Mouse (Mus musculus) midbrain, embryonic 10.5 days (tissue): ENCODE results near the gene Igf2r. TPM values are rescaled to one million over a fixed set of nuclear protein-coding genes. Genes with fewer than 3 reads are reported as not detected.
"Not testable (repeated sequence)": the region's sequence is repeated elsewhere in the genome, so short reads cannot be mapped to it uniquely, and the experiment has no call there.

Experiments
- DNase-seq: peaks from one replicate; pipeline ENCODE4 v3.0.0-alpha.2; 2017; ENCODE audit warnings: low spot score
- H3K27ac ChIP-seq: fragments of 300-500 bp; sonication (generic); replicated peaks from 2 replicates; pipeline ENCODE4 v1.5.1; 2016; ENCODE audit warnings: mild to moderate bottlenecking
- H3K27me3 ChIP-seq: fragments of 300-500 bp; sonication (generic); 2 replicates; pipeline ENCODE4 v1.6.1; 2016; ENCODE audit warnings: low read depth, mild to moderate bottlenecking; ENCODE audit not compliant: poor library complexity, severe bottlenecking
- H3K36me3 ChIP-seq: fragments of 300-500 bp; sonication (generic); 2 replicates; pipeline ENCODE4 v1.6.1; 2016; ENCODE audit warnings: mild to moderate bottlenecking, moderate library complexity
- H3K4me1 ChIP-seq: fragments of 300-500 bp; sonication (generic); 2 replicates; pipeline ENCODE4 v1.6.1; 2016
- H3K4me3 ChIP-seq: fragments of 300-500 bp; sonication (generic); 2 replicates; pipeline ENCODE4 v1.5.1; 2016; ENCODE audit warnings: mild to moderate bottlenecking, moderate library complexity
- H3K9me3 ChIP-seq: fragments of 300-500 bp; sonication (generic); replicated peaks from 2 replicates; pipeline ENCODE4 v1.6.1; 2016; ENCODE audit warnings: mild to moderate bottlenecking
- WGBS: fragments of 180-500 bp; shearing (Covaris S2); methylation state at CpG from one replicate; pipeline ENCODE4 v1.1.7; 2016; 5-methylcytosine and 5-hydroxymethylcytosine counted together
- polyA plus RNA-seq: library from polyadenylated mRNA; unstranded; fragments of >200 nt; fragmentation: Nextera tagmentation; extraction: Ambion mirVana; gene quantifications from 2 replicates; pipeline ENCODE4 v1.2.1, GENCODE M21; 2016

Igf2r gene
- polyA plus RNA-seq, 1 experiment from 2014 or later, result 16.3 TPM

DNA sequence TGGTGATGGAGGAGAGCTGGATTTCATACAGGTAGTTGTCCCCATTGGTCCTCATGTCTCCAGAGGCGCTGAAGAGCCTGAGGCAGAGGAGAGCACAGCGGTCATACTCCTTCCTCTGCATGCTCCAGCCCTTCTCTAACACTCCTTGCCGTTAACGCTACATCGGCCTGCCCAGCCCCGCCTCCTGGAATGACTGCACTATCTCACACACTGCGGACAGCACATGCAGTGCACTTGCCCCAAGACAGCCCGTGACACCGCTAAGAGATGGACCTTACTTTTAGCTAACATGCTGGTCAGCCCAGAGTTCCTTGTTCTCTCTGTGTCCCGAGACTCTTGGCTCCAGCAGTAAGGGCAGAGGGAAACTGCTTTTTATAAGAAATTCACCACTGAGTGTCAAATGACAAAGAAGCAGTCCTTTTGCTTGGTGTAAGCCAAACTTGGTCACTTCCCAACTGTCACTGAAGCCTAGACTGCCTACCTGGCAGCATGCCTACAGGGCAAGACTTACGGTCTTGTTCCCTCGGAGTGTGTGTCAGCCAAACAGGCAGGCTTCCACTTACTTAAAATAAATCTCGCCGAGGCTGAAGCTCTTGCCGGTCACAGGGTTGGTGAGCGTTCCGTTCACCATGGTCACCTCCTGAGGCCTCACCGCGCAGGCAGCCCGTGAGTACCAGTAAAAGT, 80.9 kb downstream of the Igf2r start:
- 96% methylated on average over 20 of the region's 20 CpGs for WGBS
- Histone ChIP-seq H3K4me1 (no peaks in the 10 kb centered on the region), H3K27ac (no peak overlapping the region), H3K27me3 (no peaks in the 10 kb centered on the region), H3K9me3 (no peaks in the 10 kb centered on the region), H3K36me3 (peaks cover 100% of the 10 kb centered on the region), H3K4me3 (no peak overlapping the region)
- DNase-seq, result no peak

- 92% methylated on average over 7 of the region's 7 CpGs for WGBS
- no peaks in the 10 kb centered on the region for H3K9me3 ChIP-seq
- no peak for DNase-seq
- H3K4me1 ChIP-seq, result no peaks in the 10 kb centered on the region
- H3K27ac ChIP-seq, result no peak overlapping the region
- peaks cover 85% of the 10 kb centered on the region for H3K36me3 ChIP-seq
- H3K4me3 ChIP-seq, result no peak overlapping the region
- no peaks in the 10 kb centered on the region for H3K27me3 ChIP-seq
These were observed 84.4 kb downstream of the Igf2r start for GRCm38 (mm10) chr17:12684928-12685624.

- Histone ChIP-seq H3K27ac (no peak overlapping the region), H3K4me1 (no peaks in the 10 kb centered on the region), H3K36me3 (peaks cover 79% of the 10 kb centered on the region), H3K27me3 (no peaks in the 10 kb centered on the region), H3K4me3 (no peak overlapping the region), H3K9me3 (peaks cover 2% of the 10 kb centered on the region; the same call in 1 of the 2 replicates)
- no peak for DNase-seq
- 88% methylated on average over 4 of the region's 4 CpGs for WGBS
These were observed 85.1 kb downstream of the Igf2r start for GRCm38 (mm10) chr17:12684412-12684811.

GRCm38 (mm10) chr17:12683582-12683981, 85.9 kb downstream of the Igf2r start:
- Histone ChIP-seq H3K9me3 (peaks cover 6% of the 10 kb centered on the region; the same call in 1 of the 2 replicates), H3K27me3 (no peaks in the 10 kb centered on the region), H3K4me3 (no peak overlapping the region), H3K36me3 (peaks cover 70% of the 10 kb centered on the region), H3K27ac (no peak overlapping the region), H3K4me1 (no peaks in the 10 kb centered on the region)
- no peak for DNase-seq
- WGBS, result 94% methylated on average over 13 of the region's 13 CpGs

- Histone ChIP-seq H3K36me3 (peaks cover 17% of the 10 kb centered on the region), H3K9me3 (peaks cover 6% of the 10 kb centered on the region; the same call in 1 of the 2 replicates)
- no peak for DNase-seq
These were observed 91.2 kb downstream of the Igf2r start for GRCm38 (mm10) chr17:12678261-12678660.

GRCm38 (mm10) chr17:12677139-12677538, 92.3 kb downstream of the Igf2r start:
- Histone ChIP-seq H3K4me3 (no peak overlapping the region), H3K9me3 (peaks cover 6% of the 10 kb centered on the region; the same call in 1 of the 2 replicates), H3K36me3 (peaks cover 6% of the 10 kb centered on the region; the same call in 1 of the 2 replicates), H3K27me3 (no peaks in the 10 kb centered on the region), H3K4me1 (no peaks in the 10 kb centered on the region), H3K27ac (no peak overlapping the region)
- DNase-seq, result no peak

More at GRCm38 (mm10) chr17:12678261-12678660, 91.2 kb downstream of the Igf2r start:
- Histone ChIP-seq H3K4me1 (no peaks in the 10 kb centered on the region), H3K27me3 (no peaks in the 10 kb centered on the region), H3K27ac (no peak overlapping the region), H3K4me3 (no peak overlapping the region)

DNA sequence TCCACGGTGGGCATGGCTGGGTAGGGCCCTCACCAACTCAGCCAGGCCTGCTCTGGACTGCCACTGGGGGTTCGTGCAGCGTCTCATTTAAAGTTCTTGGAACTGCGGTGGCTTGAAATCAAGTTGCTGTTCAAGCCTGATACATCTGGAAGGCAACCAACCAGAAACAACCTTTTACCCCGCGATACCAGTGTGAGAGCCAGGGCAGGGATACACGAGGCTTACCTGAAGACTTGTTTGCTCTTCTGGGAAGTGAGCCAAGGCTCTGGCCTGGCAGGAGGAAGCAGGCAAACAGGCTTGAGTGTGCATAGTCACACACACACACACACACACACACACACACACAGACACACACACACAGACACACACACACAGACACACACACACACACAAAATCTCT, 93.8 kb downstream of the Igf2r start, which contains the start of gene Slc22a1:
Gene Slc22a1, minus strand, starts transcription at position 184 of the 400 bp plus-strand sequence.
- no peaks in the 10 kb centered on the region for H3K36me3 ChIP-seq
- no peaks in the 10 kb centered on the region for H3K4me1 ChIP-seq
- no peak within 1 kb of the TSS for H3K4me3 ChIP-seq
- peaks cover 6% of the 10 kb centered on the region; the same call in 1 of the 2 replicates for H3K9me3 ChIP-seq
- H3K27ac ChIP-seq, result no peak within 1 kb of the TSS
- WGBS, result 87% methylated on average over 7 of the region's 7 CpGs
- no peak for DNase-seq
- no peaks in the 10 kb centered on the region for H3K27me3 ChIP-seq

- not testable (repeated sequence) for H3K27ac ChIP-seq, H3K27me3 ChIP-seq, H3K36me3 ChIP-seq, DNase-seq, H3K4me3 ChIP-seq, H3K4me1 ChIP-seq, H3K9me3 ChIP-seq
- WGBS, result 90% methylated on average over 7 of the region's 7 CpGs
These were observed 94.5 kb downstream of the Igf2r start for GRCm38 (mm10) chr17:12674980-12675379.

GRCm38 (mm10) chr17:12673871-12674270, 95.6 kb downstream of the Igf2r start:
- Histone ChIP-seq H3K36me3 (no peaks in the 10 kb centered on the region), H3K27me3 (no peaks in the 10 kb centered on the region), H3K4me1 (peaks cover 10% of the 10 kb centered on the region), H3K4me3 (no peak overlapping the region), H3K9me3 (no peaks in the 10 kb centered on the region), H3K27ac (no peak overlapping the region)
- DNase-seq, result no peak
- WGBS, result 73% methylated on average over 3 of the region's 3 CpGs

GRCm38 (mm10) chr17:12672285-12672790, 97.1 kb downstream of the Igf2r start:
- Histone ChIP-seq H3K4me1 (peaks cover 18% of the 10 kb centered on the region), H3K36me3 (no peaks in the 10 kb centered on the region), H3K9me3 (no peaks in the 10 kb centered on the region), H3K27ac (no peak overlapping the region), H3K27me3 (no peaks in the 10 kb centered on the region), H3K4me3 (no peak overlapping the region)
- 84% methylated on average over 7 of the region's 7 CpGs for WGBS
- DNase-seq, result no peak

DNA sequence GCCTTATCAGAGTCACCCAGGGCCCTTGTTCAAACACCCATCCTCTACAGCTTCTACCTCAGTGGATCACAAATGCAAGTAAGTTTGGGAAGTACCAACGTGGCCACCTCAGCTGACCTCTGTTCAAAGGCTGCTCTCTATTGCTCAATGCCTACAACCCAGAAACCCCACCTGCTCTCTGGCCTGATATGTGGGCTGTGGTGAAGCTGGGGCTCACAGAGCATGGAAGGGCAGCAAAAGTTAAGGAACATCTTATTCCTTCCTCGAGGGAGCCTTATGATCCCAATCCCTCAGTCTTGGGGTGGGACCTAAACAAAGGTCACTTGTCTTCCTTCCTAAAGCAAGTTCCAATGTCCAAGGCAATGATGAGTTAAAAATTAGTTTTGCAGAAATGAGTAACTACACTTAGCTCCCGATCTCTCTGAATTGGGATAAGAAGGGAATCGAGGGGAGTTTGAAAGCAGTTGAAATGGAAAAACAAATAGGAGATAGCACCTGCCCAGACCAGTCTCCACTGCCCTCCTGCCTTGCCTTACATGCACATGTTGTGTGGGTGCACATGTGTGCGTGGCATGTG, 98.3 kb downstream of the Igf2r start:
- 87% methylated on average over 5 of the region's 5 CpGs for WGBS
- DNase-seq, result no peak
- Histone ChIP-seq H3K4me1 (peaks cover 18% of the 10 kb centered on the region), H3K36me3 (no peaks in the 10 kb centered on the region), H3K9me3 (no peaks in the 10 kb centered on the region), H3K27me3 (no peaks in the 10 kb centered on the region), H3K4me3 (no peak overlapping the region), H3K27ac (no peak overlapping the region)

DNA sequence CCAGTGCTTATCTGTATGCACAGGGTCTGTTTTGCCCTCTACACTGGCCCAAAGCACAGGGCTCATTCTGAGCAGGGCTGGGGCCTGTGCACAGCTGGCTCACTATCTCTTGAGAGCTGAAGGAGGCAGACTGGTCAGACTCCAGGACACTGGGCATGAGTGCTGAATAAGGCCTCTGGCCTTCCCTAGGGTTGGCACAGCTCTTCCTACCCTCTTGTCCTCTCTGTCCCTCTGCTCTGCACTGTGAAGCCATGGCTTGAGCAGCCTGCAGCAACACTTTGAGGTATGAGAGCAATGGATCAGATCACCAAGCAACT, 100.1 kb downstream of the Igf2r start:
- H3K36me3 ChIP-seq, result no peaks in the 10 kb centered on the region
- peaks cover 18% of the 10 kb centered on the region for H3K4me1 ChIP-seq
- H3K27ac ChIP-seq, result peak overlapping the region; percentile 50
- H3K27me3 ChIP-seq, result no peaks in the 10 kb centered on the region
- no peak overlapping the region for H3K4me3 ChIP-seq
- H3K9me3 ChIP-seq, result no peaks in the 10 kb centered on the region
- DNase-seq, result no peak
